Mouse (Mus musculus) liver, postnatal 0 days (tissue): Measurements from ENCODE around the gene Ptpn21. TPM values are rescaled to one million over a fixed set of nuclear protein-coding genes. Genes with fewer than 3 reads are reported as not detected.
A peak's percentile ranks its signal among the peaks of the same experiment; 100 is the strongest.

ENCODE experiments used
- ATAC-seq: fragments of 200-750 bp; cut with Nextera tagmentation; 2 replicates; pipeline ENCODE4 v1.8.0; 2017; ENCODE audit warnings: mild to moderate bottlenecking, moderate library complexity
- DNase-seq: peaks from one replicate; pipeline ENCODE4 v3.0.0-alpha.2; 2016
- H3K27ac ChIP-seq: fragments of 300-500 bp; sonication (generic); 2 replicates; pipeline ENCODE4 v1.5.1; 2014; ENCODE audit warnings: antibody characterized with exemption, moderate library complexity, mild to moderate bottlenecking, low read depth
- H3K27me3 ChIP-seq: fragments of 300-500 bp; sonication (generic); 2 replicates; pipeline ENCODE4 v1.6.1; 2014; ENCODE audit warnings: low read length, control low read depth, mixed read lengths; ENCODE audit not compliant: insufficient read depth
- H3K36me3 ChIP-seq: fragments of 300-500 bp; sonication (generic); replicated peaks from 2 replicates; pipeline ENCODE4 v1.6.1; 2014; ENCODE audit warnings: mild to moderate bottlenecking, control low read depth, low read length, moderate library complexity, mixed read lengths; ENCODE audit not compliant: insufficient read depth
- H3K4me1 ChIP-seq: fragments of 300-500 bp; sonication (generic); 2 replicates; pipeline ENCODE4 v1.6.1; 2014; ENCODE audit warnings: antibody characterized with exemption, mild to moderate bottlenecking, control low read depth; ENCODE audit not compliant: insufficient read depth
- H3K4me2 ChIP-seq: fragments of 300-500 bp; sonication (generic); 2 replicates; pipeline ENCODE4 v1.6.1; 2014; ENCODE audit warnings: low read depth, mild to moderate bottlenecking, low read length, moderate library complexity, mixed read lengths
- H3K4me3 ChIP-seq: fragments of 300-500 bp; sonication (generic); 2 replicates; pipeline ENCODE4 v1.5.1; 2014; ENCODE audit warnings: low read depth, low read length
- H3K9ac ChIP-seq: fragments of 300-500 bp; sonication (generic); replicated peaks from 2 replicates; pipeline ENCODE4 v1.6.1; 2014; ENCODE audit warnings: mild to moderate bottlenecking, moderate library complexity
- H3K9me3 ChIP-seq: fragments of 300-500 bp; sonication (generic); 2 replicates; pipeline ENCODE4 v1.6.1; 2016; ENCODE audit warnings: mild to moderate bottlenecking, control low read depth, low read length, mixed read lengths
- CTCF ChIP-seq: sonication (generic); IDR thresholded peaks from 2 replicates; pipeline ENCODE4 v1.5.1; 2016; ENCODE audit warnings: antibody characterized with exemption, low read depth
- EP300 ChIP-seq: IDR thresholded peaks from 2 replicates; pipeline ENCODE4 v1.6.1; 2016; ENCODE audit warnings: antibody characterized with exemption, low read depth, mild to moderate bottlenecking
- WGBS: fragments of 180-500 bp; shearing (Covaris S2); extraction: QIAGEN DNeasy Blood & Tissue Kit; methylation state at CpG from one replicate; pipeline ENCODE4 v1.1.7; 2014; ENCODE audit not compliant: insufficient replicate concordance; 5-methylcytosine and 5-hydroxymethylcytosine counted together
- polyA plus RNA-seq: library from polyadenylated mRNA; unstranded; fragments of >200 nt; fragmentation: Nextera tagmentation; extraction: Ambion mirVana; gene quantifications from 2 replicates; pipeline ENCODE4 v1.2.1, GENCODE M21; 2015

The Ptpn21 gene
- polyA plus RNA-seq, 1 experiment from 2014 or later, result 4.1 TPM

DNA sequence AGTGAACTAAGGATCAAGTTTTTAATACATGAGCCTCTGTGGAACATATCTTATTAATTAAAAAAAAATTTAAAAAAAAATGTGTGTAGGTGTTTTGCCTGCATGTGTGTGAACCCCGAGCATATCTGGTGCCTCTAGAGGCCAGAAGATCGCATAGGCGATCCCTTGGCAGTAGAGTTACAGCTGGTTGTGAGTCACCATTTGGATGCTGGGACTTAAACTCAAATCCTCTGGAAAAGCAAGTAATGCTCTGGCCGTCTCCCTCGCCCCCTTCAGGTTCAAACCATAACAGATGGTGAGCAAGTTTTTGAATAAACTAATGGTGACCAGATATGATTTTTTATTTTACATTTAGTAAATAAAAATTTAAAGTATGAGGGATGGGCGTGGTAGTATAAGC is 20.4 kb upstream of the Ptpn21 start:
- WGBS, result 87% methylated on average over 6 of the region's 6 CpGs

DNA sequence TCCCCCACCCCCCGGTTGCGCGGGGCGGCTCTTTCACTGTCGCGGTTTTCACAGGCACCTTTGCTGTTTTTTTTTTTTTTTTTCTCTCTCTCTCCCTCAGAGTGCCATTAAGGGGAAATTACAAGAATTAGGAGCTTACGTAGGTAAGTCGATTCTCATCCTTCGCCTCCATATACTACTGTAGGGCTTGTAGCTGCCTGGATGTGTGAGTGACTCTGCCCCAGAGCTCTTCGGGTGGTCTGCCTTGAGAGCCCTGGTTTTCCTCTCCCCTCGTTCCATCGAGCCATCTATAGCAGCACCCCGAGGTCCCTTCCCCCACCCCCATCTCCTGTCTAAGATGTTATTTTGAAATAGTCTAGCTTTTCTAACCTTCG is 10.2 kb upstream of the Ptpn21 start:
- no peaks in the 10 kb centered on the region for H3K27me3 ChIP-seq
- WGBS, result 3% methylated on average over 14 of the region's 14 CpGs
- H3K27ac ChIP-seq, result peak overlapping the region; percentile 77
- H3K9ac ChIP-seq, result peak overlapping the region; percentile 91
- peak overlapping the region; percentile 95 for H3K4me3 ChIP-seq
- peak overlapping the region; percentile 82 for H3K4me2 ChIP-seq
- DNase-seq (peak; percentile 31), ATAC-seq (no peak)
- TF ChIP-seq EP300 (no peak), CTCF (no peak)
- H3K36me3 ChIP-seq, result peaks cover 3% of the 10 kb centered on the region; the same call in 1 of the 2 replicates
- no peaks in the 10 kb centered on the region for H3K9me3 ChIP-seq
- peaks cover 16% of the 10 kb centered on the region; the same call in 1 of the 2 replicates for H3K4me1 ChIP-seq

More for the DNA sequence above, 20.4 kb upstream of the Ptpn21 start:
- H3K4me2 ChIP-seq, result no peak overlapping the region
- no peak overlapping the region for H3K4me3 ChIP-seq
- no peak overlapping the region for H3K9ac ChIP-seq
- no peak overlapping the region for H3K27ac ChIP-seq
- H3K36me3 ChIP-seq, result peaks cover 43% of the 10 kb centered on the region
- no peak for DNase-seq
- no peaks in the 10 kb centered on the region for H3K4me1 ChIP-seq
- no peaks in the 10 kb centered on the region for H3K27me3 ChIP-seq
- no peaks in the 10 kb centered on the region for H3K9me3 ChIP-seq
- TF ChIP-seq EP300 (no peak), CTCF (no peak)
- no peak for ATAC-seq

DNA sequence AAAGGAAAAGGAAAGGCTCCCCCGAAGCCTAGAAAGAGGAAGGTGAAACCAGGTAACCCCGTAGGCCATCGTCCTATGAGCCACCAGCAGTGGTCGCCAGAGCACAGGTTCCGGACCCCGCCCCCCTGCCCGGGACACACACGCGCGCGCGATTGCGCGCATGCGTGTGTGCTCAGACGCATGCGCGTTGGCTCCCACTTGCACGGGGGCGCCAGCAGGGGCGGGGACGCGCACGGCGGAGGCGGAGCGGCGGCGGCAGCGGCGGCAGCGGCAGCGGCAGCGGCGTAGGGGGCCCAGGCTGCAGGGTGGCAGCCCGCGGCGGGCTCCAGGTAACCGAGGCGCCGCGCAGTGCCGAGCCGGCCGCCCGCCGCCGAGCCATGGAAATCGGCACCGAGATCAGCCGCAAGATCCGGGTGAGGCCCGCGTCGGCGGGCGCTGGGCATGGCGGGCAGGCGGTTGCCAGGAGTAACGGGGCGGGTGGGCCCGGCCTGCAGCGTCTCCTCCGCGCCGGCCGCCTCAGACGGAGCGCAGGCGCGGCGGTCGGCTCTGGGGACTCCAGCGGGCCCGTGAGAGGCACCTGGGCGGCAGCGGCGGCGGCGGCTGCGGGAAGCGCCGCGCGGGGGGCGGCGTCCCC is 9.7 kb upstream of the Ptpn21 start, which contains the start of gene Zc3h14:
TSS of gene Zc3h14 (plus strand) at position 219 of the 634 bp plus-strand sequence.
- Histone ChIP-seq H3K9me3 (no peaks in the 10 kb centered on the region), H3K27ac (peak within 1 kb of the TSS; percentile 77), H3K4me1 (peaks cover 16% of the 10 kb centered on the region; the same call in 1 of the 2 replicates), H3K4me3 (peak within 1 kb of the TSS; percentile 95), H3K36me3 (peaks cover 3% of the 10 kb centered on the region; the same call in 1 of the 2 replicates), H3K4me2 (peak within 1 kb of the TSS; percentile 82), H3K27me3 (no peaks in the 10 kb centered on the region), H3K9ac (peak within 1 kb of the TSS; percentile 91)
- TF ChIP-seq EP300, result no peak
- peak; percentile 81 for TF ChIP-seq CTCF
- 0% methylated on average over 63 of the region's 87 CpGs for WGBS
- ATAC-seq (peak; percentile 95), DNase-seq (peak; percentile 96)

DNA sequence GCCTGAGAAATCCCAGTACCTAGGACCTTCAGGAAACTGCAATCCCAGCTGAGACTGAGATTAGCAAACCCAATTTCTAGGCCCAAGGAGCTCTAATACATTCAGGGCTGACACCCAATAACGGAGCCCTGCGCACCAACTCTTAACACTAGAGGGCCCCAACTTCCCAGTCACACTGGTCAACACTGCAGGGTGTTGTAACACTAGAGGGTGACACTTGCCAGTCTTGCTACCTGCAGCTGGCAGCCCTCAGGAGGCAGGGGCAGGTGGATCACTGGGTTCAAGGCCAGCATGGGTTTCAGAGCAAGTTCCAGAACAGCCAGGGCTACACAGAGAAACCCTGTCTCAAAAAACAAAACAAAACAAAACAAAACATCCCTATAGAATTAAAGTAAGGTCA is 8.9 kb upstream of the Ptpn21 start:
- ATAC-seq (peak; percentile 77), DNase-seq (peak; percentile 77)
- WGBS, result 24% methylated on average over 2 of the region's 2 CpGs
- Histone ChIP-seq H3K4me3 (no peak overlapping the region), H3K4me2 (peak overlapping the region; percentile 82), H3K4me1 (peaks cover 18% of the 10 kb centered on the region; the same call in 1 of the 2 replicates), H3K27me3 (no peaks in the 10 kb centered on the region), H3K36me3 (peaks cover 3% of the 10 kb centered on the region; the same call in 1 of the 2 replicates), H3K9me3 (no peaks in the 10 kb centered on the region), H3K9ac (no peak overlapping the region), H3K27ac (0 out of 2 replicates have a peak overlapping the region, but pooled peaks have one; percentile 77)
- TF ChIP-seq EP300, result no peak
- TF ChIP-seq CTCF, result peak; percentile 92

DNA sequence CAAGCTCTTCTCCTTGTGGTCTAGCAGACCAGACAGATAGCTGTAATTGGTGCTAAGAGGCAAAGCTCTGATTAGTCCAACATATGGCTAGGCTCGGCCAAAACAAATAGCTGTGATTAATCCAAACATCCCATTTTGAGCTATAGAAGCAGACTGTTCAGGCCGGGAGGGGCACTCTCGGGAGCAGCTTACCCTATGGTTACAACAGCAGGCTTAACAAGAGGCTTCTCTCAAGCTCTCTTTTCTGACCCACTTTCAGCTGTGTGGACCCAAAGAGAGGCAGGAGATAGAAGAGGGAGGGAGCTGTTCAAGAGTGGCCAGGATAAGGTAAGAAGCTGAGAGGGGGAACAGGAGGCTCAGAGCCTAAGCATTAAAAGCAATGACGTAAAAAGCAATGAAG is 8.4 kb upstream of the Ptpn21 start:
- no peak for DNase-seq
- no peak for TF ChIP-seq EP300
- no peak for TF ChIP-seq CTCF
- Histone ChIP-seq H3K36me3 (no peaks in the 10 kb centered on the region; the same call in 1 of the 2 replicates), H3K27me3 (no peaks in the 10 kb centered on the region), H3K9me3 (no peaks in the 10 kb centered on the region), H3K4me3 (no peak overlapping the region), H3K27ac (0 out of 2 replicates have a peak overlapping the region, but pooled peaks have one; percentile 16), H3K4me2 (no peak overlapping the region), H3K4me1 (peaks cover 18% of the 10 kb centered on the region; the same call in 1 of the 2 replicates), H3K9ac (no peak overlapping the region)
- no peak for ATAC-seq
- 66% methylated on average over 4 of the region's 4 CpGs for WGBS

DNA sequence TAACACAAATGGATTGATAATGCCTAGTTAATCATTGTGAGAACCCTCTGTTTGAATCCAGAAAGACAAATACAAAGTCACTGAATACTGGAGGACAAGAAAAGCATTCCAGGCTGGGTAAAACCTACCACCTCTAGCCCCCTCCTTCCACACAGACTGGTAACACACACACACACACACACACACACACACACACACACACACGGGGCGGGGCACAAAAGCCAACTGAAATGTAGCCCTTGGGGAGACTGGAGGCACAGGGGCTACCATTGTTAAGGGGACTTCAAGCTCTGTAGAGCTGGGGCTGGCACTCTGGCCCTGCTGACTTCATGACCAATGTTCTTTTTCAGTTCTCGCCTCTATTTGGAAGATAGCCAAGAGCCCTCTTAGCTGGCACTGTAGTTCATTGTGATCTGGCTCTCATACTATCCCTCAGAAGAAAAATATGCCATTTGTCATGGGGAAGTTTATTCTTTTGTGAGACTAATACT is 3.9 kb upstream of the Ptpn21 start:
- H3K27ac ChIP-seq, result peak overlapping the region; percentile 76
- TF ChIP-seq EP300, result no peak
- ATAC-seq, result peak; percentile 64
- H3K4me3 ChIP-seq, result no peak overlapping the region
- no peaks in the 10 kb centered on the region for H3K9me3 ChIP-seq
- peaks cover 10% of the 10 kb centered on the region for H3K4me1 ChIP-seq
- 60% methylated on average over 3 of the region's 3 CpGs for WGBS
- peaks cover 24% of the 10 kb centered on the region for H3K27me3 ChIP-seq
- H3K36me3 ChIP-seq, result no peaks in the 10 kb centered on the region
- H3K4me2 ChIP-seq, result 0 out of 2 replicates have a peak overlapping the region, but pooled peaks have one; percentile 15
- H3K9ac ChIP-seq, result no peak overlapping the region
- DNase-seq, result peak; percentile 25
